Mouse (Mus musculus) liver, postnatal 0 days (tissue): ENCODE data around the gene Dis3l2. TPM values are rescaled to one million over a fixed set of nuclear protein-coding genes. Genes with fewer than 3 reads are reported as not detected.
A peak's percentile ranks its signal among the peaks of the same experiment; 100 is the strongest.

Source experiments
- ATAC-seq: fragments of 200-750 bp; cut with Nextera tagmentation; 2 replicates; pipeline ENCODE4 v1.8.0; 2017; ENCODE audit warnings: mild to moderate bottlenecking, moderate library complexity
- DNase-seq: peaks from one replicate; pipeline ENCODE4 v3.0.0-alpha.2; 2016
- H3K27ac ChIP-seq: fragments of 300-500 bp; sonication (generic); 2 replicates; pipeline ENCODE4 v1.5.1; 2014; ENCODE audit warnings: antibody characterized with exemption, moderate library complexity, mild to moderate bottlenecking, low read depth
- H3K27me3 ChIP-seq: fragments of 300-500 bp; sonication (generic); 2 replicates; pipeline ENCODE4 v1.6.1; 2014; ENCODE audit warnings: low read length, control low read depth, mixed read lengths; ENCODE audit not compliant: insufficient read depth
- H3K36me3 ChIP-seq: fragments of 300-500 bp; sonication (generic); replicated peaks from 2 replicates; pipeline ENCODE4 v1.6.1; 2014; ENCODE audit warnings: mild to moderate bottlenecking, control low read depth, low read length, moderate library complexity, mixed read lengths; ENCODE audit not compliant: insufficient read depth
- H3K4me1 ChIP-seq: fragments of 300-500 bp; sonication (generic); 2 replicates; pipeline ENCODE4 v1.6.1; 2014; ENCODE audit warnings: antibody characterized with exemption, mild to moderate bottlenecking, control low read depth; ENCODE audit not compliant: insufficient read depth
- H3K4me2 ChIP-seq: fragments of 300-500 bp; sonication (generic); 2 replicates; pipeline ENCODE4 v1.6.1; 2014; ENCODE audit warnings: low read depth, mild to moderate bottlenecking, low read length, moderate library complexity, mixed read lengths
- H3K4me3 ChIP-seq: fragments of 300-500 bp; sonication (generic); 2 replicates; pipeline ENCODE4 v1.5.1; 2014; ENCODE audit warnings: low read depth, low read length
- H3K9ac ChIP-seq: fragments of 300-500 bp; sonication (generic); replicated peaks from 2 replicates; pipeline ENCODE4 v1.6.1; 2014; ENCODE audit warnings: mild to moderate bottlenecking, moderate library complexity
- H3K9me3 ChIP-seq: fragments of 300-500 bp; sonication (generic); 2 replicates; pipeline ENCODE4 v1.6.1; 2016; ENCODE audit warnings: mild to moderate bottlenecking, control low read depth, low read length, mixed read lengths
- CTCF ChIP-seq: sonication (generic); IDR thresholded peaks from 2 replicates; pipeline ENCODE4 v1.5.1; 2016; ENCODE audit warnings: antibody characterized with exemption, low read depth
- EP300 ChIP-seq: IDR thresholded peaks from 2 replicates; pipeline ENCODE4 v1.6.1; 2016; ENCODE audit warnings: antibody characterized with exemption, low read depth, mild to moderate bottlenecking
- WGBS: fragments of 180-500 bp; shearing (Covaris S2); extraction: QIAGEN DNeasy Blood & Tissue Kit; methylation state at CpG from one replicate; pipeline ENCODE4 v1.1.7; 2014; ENCODE audit not compliant: insufficient replicate concordance; 5-methylcytosine and 5-hydroxymethylcytosine counted together
- polyA plus RNA-seq: library from polyadenylated mRNA; unstranded; fragments of >200 nt; fragmentation: Nextera tagmentation; extraction: Ambion mirVana; gene quantifications from 2 replicates; pipeline ENCODE4 v1.2.1, GENCODE M21; 2015

The Dis3l2 gene
- polyA plus RNA-seq, 1 experiment from 2014 or later: 7.9 TPM

- no peak overlapping the region for H3K4me2 ChIP-seq
- ATAC-seq: no peak
Measured at GRCm38 (mm10) chr1:86914697-86915096, 211.1 kb downstream of the Dis3l2 start.

GRCm38 (mm10) chr1:86916355-86916984 lies 212.9 kb downstream of the Dis3l2 start:
- peak; percentile 78 for ATAC-seq
- peak; percentile 19 for DNase-seq
- H3K4me2 ChIP-seq: 0 out of 2 replicates have a peak overlapping the region, but pooled peaks have one; percentile 6
- H3K4me1 ChIP-seq: peaks cover 5% of the 10 kb centered on the region
- no peaks in the 10 kb centered on the region for H3K36me3 ChIP-seq
- no peak overlapping the region for H3K9ac ChIP-seq
- H3K9me3 ChIP-seq: no peaks in the 10 kb centered on the region
- 55% methylated on average over 8 of the region's 8 CpGs for WGBS
- no peak for TF ChIP-seq CTCF
- TF ChIP-seq EP300: peak; percentile 76
- no peak overlapping the region for H3K4me3 ChIP-seq
- H3K27ac ChIP-seq: peak overlapping the region; percentile 29; the same call in 1 of the 2 replicates
- H3K27me3 ChIP-seq: no peaks in the 10 kb centered on the region

More at GRCm38 (mm10) chr1:86914697-86915096, 211.1 kb downstream of the Dis3l2 start:
- Histone ChIP-seq H3K4me3 (no peak overlapping the region), H3K27ac (no peak overlapping the region), H3K9ac (no peak overlapping the region), H3K36me3 (no peaks in the 10 kb centered on the region), H3K4me1 (peaks cover 5% of the 10 kb centered on the region), H3K9me3 (no peaks in the 10 kb centered on the region), H3K27me3 (no peaks in the 10 kb centered on the region)
- no peak for DNase-seq
- 93% methylated on average over 2 of the region's 2 CpGs for WGBS
- TF ChIP-seq EP300 (no peak), CTCF (peak; percentile 52)

GRCm38 (mm10) chr1:86925776-86926175 lies 222.2 kb downstream of the Dis3l2 start:
- no peak overlapping the region for H3K4me3 ChIP-seq
- ATAC-seq (no peak), DNase-seq (no peak)
- no peaks in the 10 kb centered on the region for H3K4me1 ChIP-seq
- H3K36me3 ChIP-seq: no peaks in the 10 kb centered on the region
- no peak overlapping the region for H3K27ac ChIP-seq
- TF ChIP-seq EP300: no peak
- no peak for TF ChIP-seq CTCF
- 68% methylated on average over 5 of the region's 5 CpGs for WGBS
- no peak overlapping the region for H3K4me2 ChIP-seq
- no peak overlapping the region for H3K9ac ChIP-seq
- H3K27me3 ChIP-seq: no peaks in the 10 kb centered on the region
- no peaks in the 10 kb centered on the region for H3K9me3 ChIP-seq

- no peaks in the 10 kb centered on the region for H3K27me3 ChIP-seq
- H3K4me3 ChIP-seq: no peak overlapping the region
- no peaks in the 10 kb centered on the region; the same call in 1 of the 2 replicates for H3K36me3 ChIP-seq
- 88% methylated on average over 4 of the region's 4 CpGs for WGBS
- no peak for ATAC-seq
- no peak overlapping the region for H3K27ac ChIP-seq
- no peak overlapping the region for H3K4me2 ChIP-seq
- no peak overlapping the region for H3K9ac ChIP-seq
- TF ChIP-seq EP300 (no peak), CTCF (no peak)
- no peaks in the 10 kb centered on the region for H3K4me1 ChIP-seq
- no peaks in the 10 kb centered on the region for H3K9me3 ChIP-seq
- no peak for DNase-seq
Measured at GRCm38 (mm10) chr1:86931606-86932379, 228.2 kb downstream of the Dis3l2 start.

GRCm38 (mm10) chr1:86932810-86933209 lies 229.2 kb downstream of the Dis3l2 start:
- ATAC-seq (no peak), DNase-seq (no peak)
- Histone ChIP-seq H3K9me3 (no peaks in the 10 kb centered on the region), H3K36me3 (no peaks in the 10 kb centered on the region; the same call in 1 of the 2 replicates), H3K9ac (no peak overlapping the region), H3K27ac (no peak overlapping the region), H3K4me3 (no peak overlapping the region), H3K4me2 (no peak overlapping the region), H3K4me1 (no peaks in the 10 kb centered on the region), H3K27me3 (no peaks in the 10 kb centered on the region)
- TF ChIP-seq EP300 (no peak), CTCF (no peak)
- WGBS: 89% methylated on average over 4 of the region's 4 CpGs

GRCm38 (mm10) chr1:86933656-86934055 lies 230.0 kb downstream of the Dis3l2 start:
- Histone ChIP-seq H3K4me1 (no peaks in the 10 kb centered on the region), H3K36me3 (no peaks in the 10 kb centered on the region; the same call in 1 of the 2 replicates), H3K27me3 (no peaks in the 10 kb centered on the region), H3K4me2 (no peak overlapping the region), H3K4me3 (no peak overlapping the region), H3K9me3 (no peaks in the 10 kb centered on the region), H3K27ac (no peak overlapping the region), H3K9ac (no peak overlapping the region)
- TF ChIP-seq EP300 (no peak), CTCF (no peak)
- ATAC-seq (no peak), DNase-seq (no peak)
- WGBS: 79% methylated on average over 1 of the region's 1 CpGs
